Comparison of ENCODE assay signal across 12 mouse cellular contexts in genomic region chr5:134372926-134373658, GRCm38 (mm10). TPM values are rescaled to one million over a fixed set of nuclear protein-coding genes. Genes with fewer than 3 reads are reported as not detected.
DNase-seq lines count a peak whose midpoint lies in the region; ATAC-seq and TF ChIP-seq lines count a peak whose summit lies in the region.
"Had no signal": no experiment of that assay in that cellular context is flagged by ENCODE, and none has a peak within 500 bp of the region (broad histone marks: within the 10 kb centered on the region; RNA-seq: fewer than 3 reads in every experiment).

No protein-coding gene starts in this region.

- DNase-seq in kidney, adult 2 months, result no peak
- DNase-seq in kidney, postnatal 10 days, result no peak
- DNase-seq in A20 (ENCODE audit: low read depth, low spot score) (peak; percentile 46), NIH3T3 (ENCODE audit: low read depth) (peak; percentile 44)
- peak; percentile 22 for DNase-seq in splenic B cell, adult 2 months (ENCODE audit: low read depth, low spot score)
- no peak for DNase-seq in embryo, embryonic 10 days (ENCODE audit: low spot score)
- no peak for DNase-seq in layer of hippocampus, postnatal 14 days (ENCODE audit: low spot score in 2 of 2)
- DNase-seq: liver, embryonic 13.5 days had no signal

- WGBS in kidney, adult 2 months, result 97% methylated on average over 6 of the region's 6 CpGs
- WGBS in kidney, embryonic 14.5 days, result 92% methylated on average over 6 of the region's 6 CpGs

- peak; percentile 30 for TF ChIP-seq CTCF in kidney, adult 2 months (conservative IDR thresholded peaks at IDR 0.05; ENCODE audit: insufficient read depth, insufficient read length, low read depth, low read length)

- no peak overlapping the region for H3K9ac ChIP-seq in kidney, embryonic 14.5 days (ENCODE audit: low read depth, low read length)
- H3K9ac ChIP-seq: liver, embryonic 13.5 days; neural tube, embryonic 13.5 days had no signal

- no peak overlapping the region for H3K4me3 ChIP-seq in kidney, adult 2 months (ENCODE audit: insufficient read depth, low read depth, low read length)
- H3K4me3 ChIP-seq in kidney, embryonic 14.5 days (ENCODE audit: low read length), result no peak overlapping the region
- H3K4me3 ChIP-seq: liver, embryonic 13.5 days; neural tube, embryonic 13.5 days had no signal

- H3K4me2 ChIP-seq in kidney, embryonic 14.5 days (replicated peaks; ENCODE audit: low read depth, low read length), result no peak overlapping the region
- H3K4me2 ChIP-seq: heart, embryonic 11.5 days; liver, embryonic 13.5 days; midbrain, embryonic 11.5 days; neural tube, embryonic 13.5 days had no signal

- no peaks in the 10 kb centered on the region for H3K36me3 ChIP-seq in kidney, adult 2 months (ENCODE audit: control insufficient read depth, insufficient read depth, low read length)
- H3K36me3 ChIP-seq in splenic B cell, adult 2 months (ENCODE audit: control insufficient read depth, insufficient read depth, low read length, poor library complexity, severe bottlenecking), result no peaks in the 10 kb centered on the region
- H3K36me3 ChIP-seq in kidney, embryonic 14.5 days (ENCODE audit: control insufficient read depth, insufficient read depth, low read length), result peaks cover 52% of the 10 kb centered on the region
- H3K36me3 ChIP-seq: liver, embryonic 13.5 days had no signal

- H3K9me3 ChIP-seq in kidney, embryonic 14.5 days (ENCODE audit: control insufficient read depth, low read length), result no peaks in the 10 kb centered on the region
- H3K9me3 ChIP-seq: liver, embryonic 13.5 days; neural tube, embryonic 13.5 days had no signal

- H3K27me3 ChIP-seq in kidney, adult 2 months (replicated peaks; ENCODE audit: control insufficient read depth, insufficient read depth, low read length), result no peaks in the 10 kb centered on the region
- no peaks in the 10 kb centered on the region for H3K27me3 ChIP-seq in splenic B cell, adult 2 months (ENCODE audit: control insufficient read depth, insufficient read depth, low read length, poor library complexity, severe bottlenecking)
- no peaks in the 10 kb centered on the region for H3K27me3 ChIP-seq in kidney, embryonic 14.5 days (ENCODE audit: control insufficient read depth, insufficient read depth, low read length)
- H3K27me3 ChIP-seq: liver, embryonic 13.5 days; neural tube, embryonic 13.5 days had no signal

- no peak overlapping the region for H3K27ac ChIP-seq in kidney, adult 2 months (ENCODE audit: insufficient read depth, low read depth, low read length)
- no peak overlapping the region for H3K27ac ChIP-seq in kidney, embryonic 14.5 days (ENCODE audit: low read depth, low read length)
- H3K27ac ChIP-seq: liver, embryonic 13.5 days; neural tube, embryonic 13.5 days had no signal

- no peaks in the 10 kb centered on the region for H3K4me1 ChIP-seq in kidney, adult 2 months (ENCODE audit: control insufficient read depth, insufficient read depth, low read length)
- H3K4me1 ChIP-seq in kidney, embryonic 14.5 days (ENCODE audit: control insufficient read depth, insufficient read depth, low read length), result 0 out of 2 replicates have a peak, but pooled peaks cover 4% of the 10 kb centered on the region
- H3K4me1 ChIP-seq: neural tube, embryonic 13.5 days had no signal

- no peak for TF ChIP-seq POLR2A in kidney, adult 2 months (IDR thresholded peaks at IDR 0.05; ENCODE audit: low read depth, low read length)

- ATAC-seq in kidney, embryonic 14.5 days (ENCODE audit: low FRiP score, low TSS enrichment), result no peak

RNA-seq across cellular contexts. Expression of gene Gtf2i, which starts 58.5 kb away (rescaled TPM):
- 86.4 and 103 TPM in 2 replicates for polyA plus RNA-seq in kidney, adult 2 months (2012; rRNA removed)
- total RNA-seq in layer of hippocampus, postnatal 14 days (2021), result 100 to 1,000 TPM; 228 TPM
- polyA plus RNA-seq in kidney, embryonic 14.5 days (2014; fragmentation: Nextera tagmentation; extraction: Ambion mirVana), result 131 and 196 TPM in 2 replicates

Comparison
In these comparisons a context has a peak if more than half of its experiments do, and no peak if none do; other contexts are left out.
1. DNase-seq: peak in A20 (single experiment), NIH3T3 (single experiment) and splenic B cell, adult 2 months (single experiment); none in kidney, adult 2 months (single experiment), kidney, postnatal 10 days (single experiment), embryo, embryonic 10 days (single experiment) and layer of hippocampus, postnatal 14 days (0 of 2).